Mouse (Mus musculus) ES-E14 (cell line): ENCODE measurements around the gene Tnfaip8l1.

Experiments
- CHD2 ChIP-seq: IDR thresholded peaks from 2 replicates; pipeline ENCODE4 v1.6.1; 2014; ENCODE audit warnings: mild to moderate bottlenecking, low read depth, low read length, inconsistent platforms
- HCFC1 ChIP-seq: IDR thresholded peaks from 2 replicates; pipeline ENCODE4 v1.6.1; 2012; ENCODE audit warnings: low read length, inconsistent platforms, borderline replicate concordance; ENCODE audit not compliant: insufficient read depth
- MAFK ChIP-seq: IDR thresholded peaks from 2 replicates; pipeline ENCODE4 v1.6.1; 2014; ENCODE audit warnings: mild to moderate bottlenecking, low read depth, low read length, inconsistent platforms; ENCODE audit not compliant: insufficient read depth
- ZC3H11A ChIP-seq: IDR thresholded peaks from 2 replicates; pipeline ENCODE4 v1.6.1; 2012; ENCODE audit warnings: low read depth, mild to moderate bottlenecking, inconsistent platforms, low read length, borderline replicate concordance
- ZNF384 ChIP-seq: IDR thresholded peaks from 2 replicates; pipeline ENCODE4 v1.6.1; 2012; ENCODE audit warnings: low read depth, low read length, inconsistent platforms

DNA sequence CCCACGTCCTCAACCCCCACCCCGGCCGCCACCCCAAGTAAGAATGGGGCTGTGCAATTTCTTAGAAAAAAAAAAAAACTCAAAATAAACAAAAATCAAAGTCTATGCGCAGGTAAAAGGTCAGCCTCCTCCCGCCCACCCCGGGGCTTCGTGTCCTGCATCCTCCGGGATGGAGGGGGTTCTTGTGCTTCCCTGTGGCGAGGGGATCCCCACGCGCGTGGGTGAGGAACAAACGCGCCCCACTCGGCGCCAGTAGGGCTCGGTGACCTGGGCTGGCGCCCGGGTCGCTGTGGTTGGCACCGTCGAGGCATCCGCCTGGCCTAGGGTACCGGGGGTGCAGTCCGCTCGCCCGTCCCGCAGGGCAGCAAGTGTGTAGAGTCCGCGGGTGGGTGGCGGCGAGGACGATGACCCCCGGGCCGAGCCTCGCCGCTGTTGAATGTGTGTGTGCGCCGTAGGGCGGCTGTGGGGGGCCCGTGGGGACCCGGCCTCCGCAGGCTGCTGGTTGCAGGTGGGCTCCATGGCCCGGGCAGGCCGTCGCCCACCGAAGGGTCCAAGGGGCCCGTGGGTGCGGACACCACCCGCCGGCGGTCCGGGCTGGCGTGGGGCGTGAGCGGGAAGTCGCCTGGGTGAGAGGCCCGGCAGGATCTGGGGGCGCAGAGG lies 38.5 kb upstream of the Tnfaip8l1 start:
- TF ChIP-seq ZNF384 (no peak), HCFC1 (no peak), ZC3H11A (no peak), CHD2 (no peak), MAFK (no peak)
